Mouse (Mus musculus): ENCODE measurements at regions not wholly inside any gene's neighbourhood (a gene's known extent, or its start where the extent isn't known, plus 50 kb on each side); places are given as distances from the start of the nearest gene placed in this dataset.

DNA sequence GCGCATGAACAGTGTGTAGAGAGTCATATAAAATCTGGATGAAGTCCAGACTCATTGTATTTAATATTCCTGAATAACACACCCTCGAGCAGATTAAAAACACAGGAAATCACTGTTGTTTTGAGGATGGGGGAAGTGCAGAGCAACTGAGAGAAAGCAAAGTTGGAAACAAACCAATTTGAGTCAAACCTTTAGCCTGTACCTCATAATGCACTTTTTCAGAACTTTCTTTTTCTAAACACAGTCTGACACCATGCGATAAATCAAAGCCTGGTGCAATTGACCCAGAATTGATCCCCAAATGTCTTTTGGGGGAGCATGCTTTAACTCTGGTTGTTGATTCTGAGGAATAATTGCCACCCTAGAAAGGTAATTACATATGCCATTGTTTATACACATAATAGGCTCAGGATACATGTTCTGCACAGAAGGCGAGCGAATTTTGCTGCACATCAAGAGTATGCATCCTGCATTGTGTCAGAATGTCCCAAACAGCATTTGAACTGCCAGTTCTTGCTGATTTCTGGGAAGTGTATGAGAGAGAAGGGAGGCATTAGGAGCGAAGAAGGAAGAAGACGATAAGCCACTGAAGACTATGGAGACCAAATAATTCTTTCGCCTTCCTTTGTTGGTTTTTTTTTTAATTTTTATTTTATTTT lies 245.3 kb upstream of the Nr2f1 start:
- TF ChIP-seq POLR2A (IDR thresholded peaks at IDR 0.05; ENCODE audit: borderline replicate concordance, extremely low read depth, low read depth, low read length) (no peak), CTCF (IDR thresholded peaks at IDR 0.05; ENCODE audit: insufficient read depth, low read length) (no peak)

Data from lung, adult 2 months (tissue).